Mouse (Mus musculus): ENCODE results near the gene Dock2.

DNA sequence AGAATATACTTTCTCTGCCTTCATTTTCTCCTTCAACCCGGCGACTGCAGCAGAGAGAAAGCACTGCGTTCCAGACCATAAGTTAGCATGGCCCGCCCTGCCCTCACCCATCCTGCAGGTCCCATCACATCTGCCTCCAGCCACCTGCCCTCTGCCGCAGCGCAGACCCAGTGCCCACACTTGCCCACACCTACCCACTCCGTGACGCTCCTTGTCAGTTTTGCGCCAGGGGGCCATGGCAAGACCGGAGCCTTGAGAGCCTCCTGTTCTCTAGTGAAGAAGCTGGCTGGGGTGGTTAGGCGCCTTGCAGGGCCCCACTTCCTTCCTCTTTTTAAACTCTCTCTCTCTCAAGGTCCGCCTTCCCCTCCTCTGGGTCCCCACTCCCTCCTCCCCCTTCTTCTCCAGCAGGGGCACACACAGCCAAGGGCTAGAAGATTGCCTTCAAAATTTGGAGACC is at the start of gene Dock2:
- peak; percentile 97 for TF ChIP-seq MAZ (IDR thresholded peaks at IDR 0.05; ENCODE audit: low read depth, low read length)
- TF ChIP-seq EP300 (IDR thresholded peaks at IDR 0.05; ENCODE audit: low read depth in 1 of 2, low read length in 2 of 2), result peak; percentile 63; a peak in 3 of 4 replicates
- TF ChIP-seq MXI1 (IDR thresholded peaks at IDR 0.05; ENCODE audit: low read depth, low read length), result peak; percentile 70
- no peak for TF ChIP-seq CTCF (IDR thresholded peaks at IDR 0.05 in 2 of 3, conservative IDR thresholded peaks at IDR 0.05 in 1 of 3; ENCODE audit: control insufficient read depth in 1 of 3, insufficient read depth in 1 of 3, low read depth in 2 of 3, low read length in 3 of 3, poor library complexity in 1 of 3, severe bottlenecking in 1 of 3)
- no peak for TF ChIP-seq ZC3H11A (IDR thresholded peaks at IDR 0.05; ENCODE audit: low read depth, low read length)
- peak; percentile 87 to 90; a peak in 3 of 4 replicates for TF ChIP-seq POLR2A (IDR thresholded peaks at IDR 0.05; ENCODE audit: control insufficient read depth in 1 of 2, insufficient read depth in 1 of 2, low read depth in 1 of 2, low read length in 2 of 2, poor library complexity in 1 of 2)
- TF ChIP-seq MEF2A (IDR thresholded peaks at IDR 0.05; ENCODE audit: extremely low read depth, insufficient replicate concordance, low read depth, low read length, poor library complexity, severe bottlenecking), result no peak
- peak; percentile 94 for TF ChIP-seq TBP (IDR thresholded peaks at IDR 0.05; ENCODE audit: low read depth, low read length)
- TF ChIP-seq BHLHE40 (IDR thresholded peaks at IDR 0.05; ENCODE audit: borderline replicate concordance, low read depth, low read length), result no peak
- peak; percentile 76 for TF ChIP-seq TCF12 (IDR thresholded peaks at IDR 0.05; ENCODE audit: low read depth, low read length)
- TF ChIP-seq USF1 (IDR thresholded peaks at IDR 0.05; ENCODE audit: low read depth, low read length), result peak; percentile 11; the same call in 1 of the 2 replicates

All from MEL (cell line).